Mouse (Mus musculus) embryonic facial prominence, embryonic 12.5 days (tissue): ENCODE data around the gene Twf2. TPM values are rescaled to one million over a fixed set of nuclear protein-coding genes. Genes with fewer than 3 reads are reported as not detected.

ENCODE experiments used
- ATAC-seq: fragments of 200-750 bp; cut with Nextera tagmentation; 2 replicates; pipeline ENCODE4 v1.8.0; 2017; ENCODE audit not compliant: insufficient number of reproducible peaks, insufficient read depth, low FRiP score, low TSS enrichment
- H3K27ac ChIP-seq: fragments of 300-500 bp; sonication (generic); 2 replicates; pipeline ENCODE4 v1.5.1; 2016; ENCODE audit warnings: mild to moderate bottlenecking
- H3K27me3 ChIP-seq: fragments of 300-500 bp; sonication (generic); 2 replicates; pipeline ENCODE4 v1.6.1; 2016; ENCODE audit warnings: mild to moderate bottlenecking, moderate library complexity
- H3K36me3 ChIP-seq: fragments of 300-500 bp; sonication (generic); 2 replicates; pipeline ENCODE4 v1.6.1; 2016; ENCODE audit warnings: mild to moderate bottlenecking
- H3K4me1 ChIP-seq: fragments of 300-500 bp; sonication (generic); 2 replicates; pipeline ENCODE4 v1.6.1; 2016
- H3K4me2 ChIP-seq: fragments of 300-500 bp; sonication (generic); replicated peaks from 2 replicates; pipeline ENCODE4 v1.6.1; 2016; ENCODE audit warnings: mild to moderate bottlenecking, moderate library complexity
- H3K4me3 ChIP-seq: fragments of 300-500 bp; sonication (generic); 2 replicates; pipeline ENCODE4 v1.5.1; 2016; ENCODE audit warnings: mild to moderate bottlenecking
- H3K9ac ChIP-seq: fragments of 300-500 bp; sonication (generic); 2 replicates; pipeline ENCODE4 v1.6.1; 2016; ENCODE audit warnings: mild to moderate bottlenecking, moderate library complexity
- H3K9me3 ChIP-seq: fragments of 300-500 bp; sonication (generic); 2 replicates; pipeline ENCODE4 v1.6.1; 2016; ENCODE audit warnings: mild to moderate bottlenecking, moderate library complexity
- WGBS: fragments of 180-500 bp; shearing (Covaris S2); methylation state at CpG from one replicate; pipeline ENCODE4 v1.1.7; 2016; 5-methylcytosine and 5-hydroxymethylcytosine counted together
- polyA plus RNA-seq: library from polyadenylated mRNA; unstranded; fragments of >200 nt; fragmentation: Nextera tagmentation; extraction: Ambion mirVana; gene quantifications from 2 replicates; pipeline ENCODE4 v1.2.1, GENCODE M21; 2016

The Twf2 gene
- polyA plus RNA-seq, 1 experiment from 2014 or later, result 66.7 TPM

DNA sequence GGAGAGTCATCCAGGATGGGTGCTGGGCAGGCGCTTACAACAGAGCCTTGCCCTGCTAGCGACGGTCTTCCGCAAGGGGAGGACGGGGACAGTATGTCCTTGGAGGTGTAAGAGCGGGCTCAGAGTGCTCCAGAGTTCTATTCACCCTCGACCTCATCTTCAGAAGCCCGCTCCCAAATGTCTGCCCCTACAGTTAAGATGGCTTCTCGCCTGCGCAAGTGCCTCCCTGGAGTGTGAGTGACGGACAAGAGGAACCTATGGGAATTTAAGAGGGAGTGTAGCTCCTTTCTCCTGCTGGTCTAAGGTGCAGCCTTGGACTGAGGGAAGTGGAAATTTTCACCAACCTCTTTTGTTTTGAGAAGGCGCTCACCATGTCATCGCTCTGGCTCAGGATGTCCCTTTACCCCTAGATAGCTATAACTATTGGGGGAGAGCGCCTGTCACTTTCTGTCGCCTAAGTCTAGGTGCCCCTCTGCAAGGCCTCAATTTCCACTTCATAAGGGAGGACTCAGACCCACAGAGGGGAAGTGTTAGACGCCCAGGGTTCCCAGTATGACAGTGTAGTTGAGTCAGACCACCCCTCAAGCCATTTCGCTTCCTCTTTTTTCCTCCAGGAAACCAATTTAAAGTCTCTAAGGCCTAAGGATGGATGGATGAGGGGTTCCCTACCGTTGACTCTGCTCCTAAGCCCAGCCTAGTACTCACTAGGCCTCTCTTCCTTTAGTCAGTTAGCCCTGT lies 3.2 kb upstream of the Twf2 start, which contains the start of gene Ppm1m:
Gene Ppm1m, minus strand, starts transcription at position 212 of the 738 bp plus-strand sequence.
- peak within 1 kb of the TSS; percentile 76 for H3K9ac ChIP-seq
- peaks cover 25% of the 10 kb centered on the region for H3K4me1 ChIP-seq
- WGBS, result 41% methylated on average over 18 of the region's 18 CpGs
- no peaks in the 10 kb centered on the region for H3K9me3 ChIP-seq
- H3K27ac ChIP-seq, result no peak within 1 kb of the TSS
- H3K36me3 ChIP-seq, result peaks cover 24% of the 10 kb centered on the region
- peak within 1 kb of the TSS; percentile 64 for H3K4me3 ChIP-seq
- no peaks in the 10 kb centered on the region for H3K27me3 ChIP-seq
- peak within 1 kb of the TSS; percentile 67 for H3K4me2 ChIP-seq
- no peak for ATAC-seq

DNA sequence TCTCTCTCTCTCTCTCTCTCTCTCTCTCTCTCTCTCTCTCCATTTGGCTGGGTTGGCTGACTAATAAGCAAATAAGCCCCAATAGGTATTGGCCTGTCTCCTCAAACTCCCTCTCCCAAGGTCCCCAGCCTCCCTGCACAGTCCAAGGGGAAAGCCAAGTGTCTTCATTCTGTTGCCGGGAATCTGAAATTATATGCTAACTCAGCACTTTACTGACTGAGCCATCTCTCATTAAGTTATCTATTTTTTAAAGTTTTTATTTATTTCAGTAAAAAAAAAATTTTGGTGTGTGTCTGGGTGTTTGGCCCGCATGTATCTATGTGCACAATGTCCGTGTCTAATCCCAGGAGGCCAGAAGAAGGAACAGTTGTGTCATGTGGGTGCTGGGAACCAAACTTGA lies 1.0 kb upstream of the Twf2 start:
- H3K9me3 ChIP-seq, result no peaks in the 10 kb centered on the region
- 0 out of 2 replicates have a peak, but pooled peaks cover 2% of the 10 kb centered on the region for H3K36me3 ChIP-seq
- H3K4me2 ChIP-seq, result peak overlapping the region; percentile 56
- peaks cover 28% of the 10 kb centered on the region for H3K4me1 ChIP-seq
- H3K27me3 ChIP-seq, result no peaks in the 10 kb centered on the region
- ATAC-seq, result no peak
- H3K27ac ChIP-seq, result no peak overlapping the region
- WGBS, result 82% methylated on average over 3 of the region's 3 CpGs
- H3K9ac ChIP-seq, result no peak overlapping the region
- peak overlapping the region; percentile 57; the same call in 1 of the 2 replicates for H3K4me3 ChIP-seq

DNA sequence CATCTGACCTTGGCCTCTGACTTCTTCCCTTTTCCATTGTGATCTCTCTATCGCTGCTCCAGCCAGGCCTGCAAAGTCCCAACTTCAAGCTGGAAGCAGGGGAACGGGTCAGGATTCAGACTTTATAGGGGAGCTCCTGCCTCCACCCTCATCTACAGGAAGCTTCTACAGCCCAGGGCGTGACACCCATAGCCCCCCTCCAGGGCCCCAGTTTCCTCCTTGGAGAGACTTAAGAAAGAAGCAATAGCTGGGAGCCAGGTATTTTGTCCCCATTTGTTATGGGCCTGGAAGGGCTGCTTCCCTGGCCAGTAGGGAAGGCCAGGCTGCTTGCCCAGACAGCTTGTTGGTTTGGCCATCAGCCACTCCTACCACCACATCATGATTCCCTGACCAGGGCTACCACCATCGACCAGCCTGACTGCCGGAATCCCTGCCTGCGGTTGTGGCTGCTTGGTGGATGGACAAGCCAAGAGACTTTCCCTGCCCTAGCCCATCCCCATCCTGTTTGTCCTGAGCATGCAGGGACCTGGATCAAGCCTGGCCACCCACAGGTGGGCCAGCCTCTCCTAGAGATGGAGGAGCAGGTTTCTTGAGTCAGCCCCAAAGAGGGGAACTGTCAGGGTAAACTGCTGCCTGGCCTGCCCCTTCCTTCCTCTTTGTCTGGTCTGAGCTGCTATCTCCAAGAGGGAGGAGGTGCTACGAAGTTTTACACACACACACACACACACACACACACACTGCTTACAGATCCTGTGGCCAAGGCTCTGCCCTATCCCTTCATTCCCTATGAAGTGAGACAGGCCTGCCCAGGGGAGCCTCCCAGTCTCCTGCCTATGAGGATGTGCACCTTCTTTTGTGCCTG lies 1.3 kb downstream of the Twf2 start:
- 77% methylated on average over 7 of the region's 7 CpGs for WGBS
- ATAC-seq, result no peak
- peak overlapping the region; percentile 28; the same call in 1 of the 2 replicates for H3K9ac ChIP-seq

DNA sequence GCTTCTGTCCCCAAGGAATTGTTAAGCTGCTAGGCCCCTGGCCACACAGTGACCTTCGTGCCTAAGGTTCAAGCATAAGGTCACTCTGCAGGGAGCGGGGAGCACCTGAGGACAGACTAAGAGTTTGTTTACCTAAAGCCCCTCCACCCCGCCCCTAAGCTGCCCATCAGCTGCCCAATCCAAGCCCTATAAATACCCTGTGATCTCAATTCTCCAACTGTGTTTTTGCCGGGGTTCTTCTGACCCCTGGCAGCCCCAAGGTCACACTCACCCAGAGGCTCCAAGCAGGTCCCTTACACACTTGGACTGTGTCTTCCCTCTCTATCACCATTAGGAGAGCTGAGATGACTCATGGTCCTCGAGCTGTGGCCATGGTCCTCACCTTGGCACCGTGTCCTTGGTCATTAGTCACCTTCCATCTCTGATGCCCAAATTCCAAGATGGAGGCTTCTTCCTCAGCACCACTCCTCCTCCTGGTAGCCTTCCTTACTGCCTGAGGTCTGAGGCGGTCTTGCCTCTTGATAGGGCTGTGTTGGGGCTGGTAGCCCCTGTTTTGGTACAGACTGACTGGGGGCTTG lies 2.9 kb downstream of the Twf2 start:
- no peak overlapping the region for H3K9ac ChIP-seq
- ATAC-seq, result no peak
- no peaks in the 10 kb centered on the region for H3K27me3 ChIP-seq
- H3K27ac ChIP-seq, result no peak overlapping the region
- 77% methylated on average over 7 of the region's 7 CpGs for WGBS
- 0 out of 2 replicates have a peak, but pooled peaks cover 3% of the 10 kb centered on the region for H3K36me3 ChIP-seq
- no peaks in the 10 kb centered on the region for H3K9me3 ChIP-seq
- H3K4me2 ChIP-seq, result no peak overlapping the region
- H3K4me1 ChIP-seq, result peaks cover 15% of the 10 kb centered on the region
- H3K4me3 ChIP-seq, result no peak overlapping the region

More for the DNA sequence above, 1.3 kb downstream of the Twf2 start:
- Histone ChIP-seq H3K4me3 (peak overlapping the region; percentile 57; the same call in 1 of the 2 replicates), H3K4me2 (peak overlapping the region; percentile 56), H3K9me3 (no peaks in the 10 kb centered on the region), H3K36me3 (0 out of 2 replicates have a peak, but pooled peaks cover 3% of the 10 kb centered on the region), H3K27ac (no peak overlapping the region), H3K27me3 (no peaks in the 10 kb centered on the region), H3K4me1 (peaks cover 20% of the 10 kb centered on the region)

DNA sequence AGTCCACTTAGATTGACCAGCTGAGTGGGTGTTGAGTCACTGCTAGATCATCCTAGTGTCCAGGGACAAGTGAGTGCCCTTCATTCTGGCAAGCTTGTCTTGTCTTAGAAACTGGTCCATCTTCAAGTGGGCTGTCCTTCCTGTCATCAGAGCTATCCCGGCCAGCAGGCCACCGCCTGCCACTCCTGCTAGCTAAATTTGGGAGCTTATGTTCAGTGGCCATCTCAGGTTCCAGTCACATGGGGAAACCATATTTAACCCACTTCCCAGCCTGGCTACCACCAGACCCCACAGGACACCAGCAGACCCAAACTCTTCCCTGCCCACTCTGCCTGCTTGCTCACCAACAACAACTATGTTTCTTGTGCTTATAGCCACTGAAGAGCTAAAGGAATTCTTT lies 3.6 kb downstream of the Twf2 start:
- Histone ChIP-seq H3K27me3 (no peaks in the 10 kb centered on the region), H3K4me1 (peaks cover 17% of the 10 kb centered on the region), H3K27ac (no peak overlapping the region), H3K4me2 (no peak overlapping the region), H3K9ac (no peak overlapping the region), H3K36me3 (0 out of 2 replicates have a peak, but pooled peaks cover 3% of the 10 kb centered on the region), H3K4me3 (no peak overlapping the region), H3K9me3 (no peaks in the 10 kb centered on the region)
- ATAC-seq, result no peak
- WGBS, result 75% methylated on average over 2 of the region's 2 CpGs

DNA sequence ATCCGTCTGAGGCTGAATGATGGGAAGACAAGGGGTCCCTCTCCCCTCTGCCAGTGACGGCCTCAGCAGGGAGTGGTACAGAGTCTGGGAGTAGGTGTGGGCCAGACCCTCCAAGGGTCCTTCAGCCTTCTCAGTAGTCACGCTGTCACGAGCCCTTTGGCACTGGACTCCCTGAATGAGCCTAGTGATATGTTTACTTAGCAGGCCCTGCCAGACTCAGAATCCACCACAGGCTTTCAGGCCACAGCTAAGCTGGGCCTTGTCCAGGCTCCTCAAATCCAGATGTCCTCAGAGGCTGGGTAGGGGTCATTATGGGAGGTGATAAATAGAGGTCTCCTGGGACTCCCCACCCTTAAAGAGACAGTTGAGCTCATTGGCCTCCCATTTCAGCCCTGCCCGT lies 5.3 kb downstream of the Twf2 start:
- Histone ChIP-seq H3K27ac (no peak overlapping the region), H3K4me1 (peaks cover 26% of the 10 kb centered on the region), H3K4me3 (no peak overlapping the region), H3K4me2 (no peak overlapping the region), H3K9me3 (no peaks in the 10 kb centered on the region), H3K27me3 (no peaks in the 10 kb centered on the region), H3K36me3 (peaks cover 11% of the 10 kb centered on the region), H3K9ac (no peak overlapping the region)
- ATAC-seq, result no peak
- 86% methylated on average over 5 of the region's 5 CpGs for WGBS

DNA sequence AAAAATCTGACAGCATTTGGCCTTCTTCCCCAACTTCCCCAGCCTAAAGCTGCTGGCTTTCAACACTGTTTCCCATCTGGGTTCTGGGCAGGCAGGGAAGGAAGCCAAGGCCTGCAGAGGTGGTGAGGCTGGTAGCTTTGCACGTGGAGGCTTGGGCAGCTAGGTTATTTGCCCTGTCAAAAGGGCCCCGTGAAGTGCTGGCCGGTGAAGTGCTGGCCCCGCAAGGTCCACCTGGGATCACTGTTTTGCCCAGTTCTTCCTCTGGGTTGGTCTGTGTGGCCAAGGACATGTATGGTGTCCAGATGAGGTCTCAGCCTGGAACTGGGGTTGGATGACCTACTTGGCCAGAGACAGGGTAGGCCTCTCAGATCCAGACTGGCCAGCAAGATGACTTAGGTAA lies 7.0 kb downstream of the Twf2 start:
- ATAC-seq, result no peak
- Histone ChIP-seq H3K4me2 (no peak overlapping the region), H3K36me3 (peaks cover 27% of the 10 kb centered on the region), H3K27ac (no peak overlapping the region), H3K9me3 (no peaks in the 10 kb centered on the region), H3K4me1 (peaks cover 11% of the 10 kb centered on the region), H3K4me3 (no peak overlapping the region), H3K9ac (no peak overlapping the region), H3K27me3 (no peaks in the 10 kb centered on the region)
- 89% methylated on average over 4 of the region's 4 CpGs for WGBS

DNA sequence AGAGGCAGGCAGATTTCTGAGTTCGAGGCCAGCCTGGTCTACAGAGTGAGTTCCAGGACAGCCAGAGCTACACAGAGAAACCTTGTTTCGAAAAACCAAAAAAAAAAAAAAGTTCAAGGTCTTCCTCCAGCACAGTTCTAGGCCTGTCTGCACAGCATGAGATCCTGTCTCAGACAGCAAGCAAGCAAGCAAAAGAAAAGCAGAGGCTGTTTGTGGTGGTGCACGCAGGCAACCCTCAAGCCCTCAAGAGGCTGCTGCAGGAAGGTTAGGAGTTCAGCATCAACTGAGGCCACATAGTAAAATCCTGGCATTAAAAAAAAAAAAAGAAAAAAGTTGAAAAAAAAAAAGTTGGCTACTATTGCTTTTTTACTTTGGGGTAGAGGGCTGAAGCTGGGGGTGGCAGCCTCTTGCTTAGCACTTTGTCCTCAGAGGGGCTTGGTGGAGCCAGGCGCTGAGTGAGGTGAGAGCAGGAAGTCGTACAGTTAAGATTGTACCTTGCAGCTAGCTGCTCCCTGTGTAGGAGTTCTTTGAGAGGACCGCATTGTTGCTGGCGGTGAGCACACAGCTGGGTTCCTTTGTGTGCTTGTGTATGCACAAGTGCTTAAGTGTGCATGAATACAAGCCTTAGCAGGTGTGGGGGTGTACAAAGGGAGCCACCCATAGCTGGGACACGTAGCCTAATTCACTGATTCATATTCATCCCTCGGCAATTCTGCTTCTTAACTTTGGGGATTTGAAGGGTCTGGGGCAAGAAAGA lies 8.1 kb downstream of the Twf2 start:
- H3K4me3 ChIP-seq, result 0 out of 2 replicates have a peak overlapping the region, but pooled peaks have one; percentile 27
- no peak for ATAC-seq
- peaks cover 32% of the 10 kb centered on the region for H3K36me3 ChIP-seq
- peaks cover 11% of the 10 kb centered on the region for H3K4me1 ChIP-seq
- 48% methylated on average over 9 of the region's 9 CpGs for WGBS
- H3K4me2 ChIP-seq, result peak overlapping the region; percentile 48
- no peaks in the 10 kb centered on the region for H3K27me3 ChIP-seq
- no peaks in the 10 kb centered on the region for H3K9me3 ChIP-seq
- H3K9ac ChIP-seq, result no peak overlapping the region
- H3K27ac ChIP-seq, result peak overlapping the region; percentile 52; the same call in 1 of the 2 replicates

DNA sequence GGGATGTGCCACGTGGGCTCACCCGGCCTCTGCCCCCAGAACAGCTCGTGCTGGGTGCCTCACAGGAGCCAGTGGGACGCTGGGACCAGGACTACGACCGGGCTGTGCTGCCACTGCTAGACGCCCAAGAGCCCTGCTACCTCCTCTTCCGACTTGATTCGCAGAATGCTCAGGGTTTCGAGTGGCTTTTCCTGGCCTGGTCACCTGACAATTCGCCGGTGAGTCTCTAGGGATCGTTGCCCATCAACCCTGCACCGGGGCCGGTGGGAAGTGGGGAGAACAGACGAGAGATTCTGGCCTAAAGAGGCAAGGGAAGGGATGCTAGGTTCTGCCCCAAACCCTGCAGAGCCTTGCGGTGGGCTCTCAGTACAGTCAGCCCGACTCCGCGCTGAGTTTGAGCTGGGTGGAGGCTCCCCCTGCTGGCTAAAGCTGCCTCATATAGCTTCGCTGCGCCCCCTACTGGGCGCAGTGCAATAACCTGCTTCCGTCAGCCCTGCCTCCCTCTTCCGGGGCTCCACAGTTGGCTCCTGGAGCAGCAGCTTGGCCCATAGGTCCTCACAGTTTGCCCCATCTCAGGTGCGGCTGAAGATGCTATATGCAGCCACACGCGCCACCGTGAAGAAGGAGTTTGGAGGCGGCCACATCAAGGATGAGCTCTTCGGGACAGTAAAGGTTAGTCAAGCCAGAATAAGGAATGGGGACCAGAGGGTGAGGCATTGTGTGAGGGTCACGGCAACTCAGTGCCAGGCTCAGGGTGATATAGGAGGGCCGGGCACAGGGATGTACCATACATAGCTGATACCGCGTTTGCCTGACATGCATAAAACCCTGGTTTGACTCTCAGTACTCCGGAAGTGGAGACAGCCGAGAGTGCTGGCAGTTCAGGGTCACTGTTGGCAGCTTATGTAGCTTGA lies 9.0 kb downstream of the Twf2 start:
- peak overlapping the region; percentile 50; the same call in 1 of the 2 replicates for H3K9ac ChIP-seq
- H3K36me3 ChIP-seq, result peaks cover 32% of the 10 kb centered on the region
- peak overlapping the region; percentile 27 for H3K4me3 ChIP-seq
- H3K4me2 ChIP-seq, result peak overlapping the region; percentile 48
- peak overlapping the region; percentile 52; the same call in 1 of the 2 replicates for H3K27ac ChIP-seq
- WGBS, result 20% methylated on average over 37 of the region's 37 CpGs
- peaks cover 11% of the 10 kb centered on the region for H3K4me1 ChIP-seq
- no peaks in the 10 kb centered on the region for H3K9me3 ChIP-seq
- no peaks in the 10 kb centered on the region for H3K27me3 ChIP-seq
- peak; percentile 64; the same call in 1 of the 2 replicates for ATAC-seq

DNA sequence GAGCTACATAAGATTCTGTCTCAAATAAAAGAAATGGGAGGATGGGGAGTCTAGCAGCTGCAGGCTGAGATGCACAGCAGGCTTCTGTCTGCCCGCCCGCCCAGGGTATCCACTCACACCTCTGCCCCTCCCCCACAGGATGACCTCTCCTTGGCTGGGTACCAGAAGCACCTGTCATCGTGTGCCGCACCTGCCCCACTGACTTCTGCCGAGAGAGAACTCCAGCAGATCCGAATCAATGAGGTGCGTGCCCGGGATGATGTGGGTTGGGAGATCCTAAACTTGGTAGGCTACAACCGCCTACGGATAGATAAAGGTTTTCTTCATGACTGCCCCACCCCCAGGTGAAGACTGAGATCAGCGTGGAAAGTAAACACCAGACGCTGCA lies 9.7 kb downstream of the Twf2 start:
- no peak for ATAC-seq
- no peak overlapping the region for H3K4me3 ChIP-seq

More for the DNA sequence above, 9.7 kb downstream of the Twf2 start:
- Histone ChIP-seq H3K27me3 (no peaks in the 10 kb centered on the region), H3K4me1 (peaks cover 11% of the 10 kb centered on the region), H3K36me3 (peaks cover 32% of the 10 kb centered on the region), H3K4me2 (no peak overlapping the region), H3K27ac (no peak overlapping the region), H3K9me3 (no peaks in the 10 kb centered on the region), H3K9ac (no peak overlapping the region)
- WGBS, result 85% methylated on average over 12 of the region's 12 CpGs
